Mouse (Mus musculus): ENCODE results near the gene Wipf3.

The Wipf3 gene

GRCm38 (mm10) chr6:54429447-54430194, at the start of gene Wipf3:
Wipf3 (plus strand) TSS chr6:54429603.
- no peak for DNase-seq

- no peak for DNase-seq
Measured at GRCm38 (mm10) chr6:54382636-54383035, 46.8 kb upstream of the Wipf3 start.

GRCm38 (mm10) chr6:54383893-54384524, 45.4 kb upstream of the Wipf3 start:
- DNase-seq = no peak

- DNase-seq = no peak
Measured at GRCm38 (mm10) chr6:54384777-54385176, 44.6 kb upstream of the Wipf3 start.

GRCm38 (mm10) chr6:54386429-54386828, 43.0 kb upstream of the Wipf3 start:
- DNase-seq = no peak

GRCm38 (mm10) chr6:54387044-54387443, 42.4 kb upstream of the Wipf3 start:
- DNase-seq = no peak

GRCm38 (mm10) chr6:54387751-54388150, 41.7 kb upstream of the Wipf3 start:
- DNase-seq = no peak

- DNase-seq = no peak
Measured at GRCm38 (mm10) chr6:54388690-54389275, 40.6 kb upstream of the Wipf3 start.

GRCm38 (mm10) chr6:54391765-54392164, 37.6 kb upstream of the Wipf3 start:
- no peak for DNase-seq

- no peak for DNase-seq
Measured at GRCm38 (mm10) chr6:54393886-54394285, 35.5 kb upstream of the Wipf3 start.

- no peak for DNase-seq
Measured at GRCm38 (mm10) chr6:54399194-54399923, 30.0 kb upstream of the Wipf3 start.

- no peak for DNase-seq
Measured at GRCm38 (mm10) chr6:54401503-54401902, 27.9 kb upstream of the Wipf3 start.

- DNase-seq = no peak
Measured at GRCm38 (mm10) chr6:54404916-54405315, 24.5 kb upstream of the Wipf3 start.

GRCm38 (mm10) chr6:54406116-54406515, 23.3 kb upstream of the Wipf3 start:
- DNase-seq = no peak

- DNase-seq = no peak
Measured at GRCm38 (mm10) chr6:54409271-54409670, 20.1 kb upstream of the Wipf3 start.

- no peak for DNase-seq
Measured at GRCm38 (mm10) chr6:54410451-54410850, 19.0 kb upstream of the Wipf3 start.

- DNase-seq = no peak
Measured at GRCm38 (mm10) chr6:54411591-54411990, 17.8 kb upstream of the Wipf3 start.

- DNase-seq = no peak
Measured at GRCm38 (mm10) chr6:54412879-54413278, 16.5 kb upstream of the Wipf3 start.

- no peak for DNase-seq
Measured at GRCm38 (mm10) chr6:54425230-54425629, 4.2 kb upstream of the Wipf3 start.

- no peak for DNase-seq
Measured at GRCm38 (mm10) chr6:54428850-54429446, 455 bp upstream of the Wipf3 start.

GRCm38 (mm10) chr6:54430221-54430620, 818 bp downstream of the Wipf3 start:
- no peak for DNase-seq

GRCm38 (mm10) chr6:54431761-54432160, 2.4 kb downstream of the Wipf3 start:
- no peak for DNase-seq

- no peak for DNase-seq
Measured at GRCm38 (mm10) chr6:54432191-54432590, 2.8 kb downstream of the Wipf3 start.

Measured in B cell, adult 2 months (primary cell).